Mouse (Mus musculus) megakaryocyte, adult 5-6 weeks (primary cell): ENCODE measurements at regions not wholly inside any gene's neighbourhood (a gene's known extent, or its start where the extent isn't known, plus 50 kb on each side); places are given as distances from the start of the nearest gene placed in this dataset.

Source experiments
- ATAC-seq: 2 replicates; pipeline ENCODE4 v1.8.0; 2016; ENCODE audit warnings: mild to moderate bottlenecking, inconsistent platforms; ENCODE audit not compliant: poor library complexity, severe bottlenecking

GRCm38 (mm10) chr16:51457166-51457565 lies 573.9 kb upstream of the Cblb start:
- ATAC-seq = no peak

- no peak for ATAC-seq
Measured at GRCm38 (mm10) chr16:51475690-51476089, 555.3 kb upstream of the Cblb start.

- ATAC-seq = no peak
Measured at GRCm38 (mm10) chr16:51496096-51496495, 534.9 kb upstream of the Cblb start.

GRCm38 (mm10) chr16:51497777-51498176 lies 533.2 kb upstream of the Cblb start:
- ATAC-seq = no peak

- no peak for ATAC-seq
Measured at GRCm38 (mm10) chr16:51517079-51517478, 513.9 kb upstream of the Cblb start.

GRCm38 (mm10) chr16:51520762-51521161 lies 510.3 kb upstream of the Cblb start:
- ATAC-seq = no peak

GRCm38 (mm10) chr16:51521317-51522092 lies 509.5 kb upstream of the Cblb start:
- ATAC-seq = no peak

GRCm38 (mm10) chr16:51524023-51524422 lies 507.0 kb upstream of the Cblb start:
- ATAC-seq = no peak

- ATAC-seq = no peak
Measured at GRCm38 (mm10) chr16:51532496-51532895, 498.5 kb upstream of the Cblb start.

GRCm38 (mm10) chr16:51543769-51544168 lies 487.3 kb upstream of the Cblb start:
- no peak for ATAC-seq

GRCm38 (mm10) chr16:51547032-51547431 lies 484.0 kb upstream of the Cblb start:
- peak; percentile 74 for ATAC-seq

GRCm38 (mm10) chr16:51562866-51563658 lies 468.0 kb upstream of the Cblb start:
- ATAC-seq = no peak

GRCm38 (mm10) chr16:51564064-51564463 lies 467.0 kb upstream of the Cblb start:
- ATAC-seq = no peak

- no peak for ATAC-seq
Measured at GRCm38 (mm10) chr16:51577915-51578593, 453.0 kb upstream of the Cblb start.

- no peak for ATAC-seq
Measured at GRCm38 (mm10) chr16:51580525-51580924, 450.5 kb upstream of the Cblb start.

- ATAC-seq = no peak
Measured at GRCm38 (mm10) chr16:51589924-51590397, 441.1 kb upstream of the Cblb start.

- ATAC-seq = no peak
Measured at GRCm38 (mm10) chr16:51617579-51617978, 413.4 kb upstream of the Cblb start.

- no peak for ATAC-seq
Measured at GRCm38 (mm10) chr16:51646646-51647045, 384.4 kb upstream of the Cblb start.

GRCm38 (mm10) chr16:51650100-51650499 lies 380.9 kb upstream of the Cblb start:
- ATAC-seq = no peak

- ATAC-seq = no peak
Measured at GRCm38 (mm10) chr16:51650683-51651082, 380.3 kb upstream of the Cblb start.

- no peak for ATAC-seq
Measured at GRCm38 (mm10) chr16:51661693-51662092, 369.3 kb upstream of the Cblb start.
